Mouse (Mus musculus): ENCODE results near the gene C9orf72.

DNA sequence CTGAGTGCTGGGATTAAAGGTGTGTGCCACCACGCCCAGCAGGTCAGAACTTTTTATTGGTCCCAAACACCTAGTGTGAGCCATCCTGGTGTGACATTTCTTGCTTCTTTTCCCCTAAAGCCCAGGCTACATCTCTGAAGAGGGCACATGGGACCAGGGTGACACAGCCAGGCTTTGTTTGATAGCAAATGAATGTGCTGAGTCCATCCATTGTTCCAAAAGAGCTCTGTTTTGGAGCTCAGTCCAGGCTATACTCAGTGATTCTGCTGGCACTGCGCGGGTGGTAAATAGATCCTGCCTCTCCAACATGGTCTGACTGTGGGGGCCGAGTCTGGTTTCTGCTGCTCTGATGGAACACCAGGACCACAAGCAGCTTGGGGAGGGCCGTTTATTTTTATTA is 58.1 kb downstream of the C9orf72 start:
- TF ChIP-seq CTCF (IDR thresholded peaks at IDR 0.05; ENCODE audit: low read depth) (no peak), EP300 (IDR thresholded peaks at IDR 0.05; ENCODE audit: low read depth) (no peak)

Data from heart, postnatal 0 days (tissue).